Mouse (Mus musculus): ENCODE measurements around the gene Setd5. TPM values are rescaled to one million over a fixed set of nuclear protein-coding genes. Genes with fewer than 3 reads are reported as not detected.

The Setd5 gene
- total and polyA plus RNA-seq, 3 experiments, result 24.3 to 96.9 (median 72.0) TPM

DNA sequence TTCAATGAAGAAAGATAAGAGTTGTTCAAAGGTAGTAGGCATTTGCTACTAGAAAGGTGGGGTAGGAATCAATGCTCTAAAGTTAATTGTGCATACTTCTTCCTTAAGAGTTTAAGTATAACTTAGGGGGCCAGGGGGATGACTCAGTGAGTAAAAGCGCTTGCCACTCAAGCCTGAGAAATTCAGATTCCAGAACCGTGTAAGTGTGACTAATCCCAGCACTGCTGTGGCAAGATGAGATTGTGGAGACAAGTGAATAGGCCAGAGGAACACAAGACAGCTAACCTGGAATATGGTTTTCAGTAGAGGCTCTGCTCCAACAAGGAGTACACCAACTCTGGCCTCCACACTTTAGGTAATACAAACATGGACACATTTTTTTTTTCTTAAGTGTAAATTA, 56.2 kb downstream of the Setd5 start:
- DNase-seq, result no peak

DNA sequence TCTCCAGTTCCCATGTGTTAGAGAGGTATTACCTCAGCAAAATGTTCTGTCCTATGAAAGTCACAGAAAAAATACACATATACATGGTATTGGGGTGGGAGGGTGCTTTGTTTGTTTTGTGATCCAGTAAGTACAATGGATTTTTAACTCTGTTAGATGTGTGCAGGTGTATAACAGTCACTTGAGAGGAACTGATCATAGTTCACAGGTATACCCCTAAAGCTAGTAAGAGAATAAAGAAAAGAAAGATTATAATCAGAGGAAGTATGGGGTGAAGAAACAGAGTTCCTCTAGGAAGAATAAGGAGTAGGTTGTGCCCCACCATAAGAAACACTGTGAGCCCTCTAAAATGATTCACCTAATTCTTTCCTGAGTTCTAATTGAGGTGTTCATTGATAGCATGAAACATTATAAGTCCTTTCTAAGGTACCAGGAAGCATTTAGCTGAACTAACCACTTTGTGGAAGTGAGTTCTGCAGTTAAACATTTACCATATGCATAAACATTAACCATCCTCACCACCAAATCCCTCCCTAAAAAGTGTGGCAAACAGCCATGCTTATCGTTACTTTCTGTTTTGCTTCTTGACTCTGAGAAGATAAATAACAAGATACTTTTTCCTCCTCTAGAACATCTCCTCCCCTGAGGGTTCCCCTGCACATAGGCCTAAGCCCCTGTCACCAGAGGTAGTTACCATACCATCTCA, 64.4 kb downstream of the Setd5 start:
- DNase-seq, result no peak

DNA sequence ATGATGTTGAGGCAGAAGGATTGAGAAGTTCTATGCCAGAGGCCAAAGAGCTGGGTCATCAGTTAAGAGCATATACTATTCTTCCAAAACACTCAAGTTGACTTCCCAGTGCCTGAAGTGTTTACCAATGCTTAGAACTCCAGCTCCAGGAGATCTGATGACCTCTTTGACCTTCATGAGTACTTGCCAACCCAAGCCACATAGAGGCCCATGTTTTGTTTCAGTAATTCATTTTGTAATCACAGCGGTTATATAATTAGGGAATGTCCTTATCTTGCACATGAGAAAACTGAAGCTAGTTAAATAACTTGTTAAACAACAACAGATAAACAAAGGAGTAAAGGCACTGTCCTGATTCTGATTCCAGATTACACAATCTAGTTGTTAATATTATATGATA, 67.6 kb downstream of the Setd5 start:
- DNase-seq, result no peak

DNA sequence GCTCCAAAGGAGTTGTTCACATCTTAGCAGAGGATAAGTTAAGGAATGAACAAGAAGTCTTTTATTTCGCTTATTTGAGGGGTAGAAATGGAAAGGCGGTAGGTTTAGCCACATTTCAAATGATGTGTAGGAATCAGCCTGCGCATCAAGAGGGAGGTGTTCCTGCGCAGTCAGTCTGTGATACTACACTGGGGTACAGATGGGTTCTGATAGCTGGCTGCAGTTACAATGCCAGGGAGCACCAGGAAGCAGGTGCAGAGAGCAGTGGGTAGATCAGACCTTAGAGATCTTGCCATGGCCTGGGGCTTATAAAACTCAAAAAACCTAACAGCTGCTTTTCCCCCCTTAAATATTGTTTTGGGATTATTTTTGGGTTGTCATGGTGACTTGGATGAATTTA, 68.1 kb downstream of the Setd5 start:
- DNase-seq, result no peak

DNA sequence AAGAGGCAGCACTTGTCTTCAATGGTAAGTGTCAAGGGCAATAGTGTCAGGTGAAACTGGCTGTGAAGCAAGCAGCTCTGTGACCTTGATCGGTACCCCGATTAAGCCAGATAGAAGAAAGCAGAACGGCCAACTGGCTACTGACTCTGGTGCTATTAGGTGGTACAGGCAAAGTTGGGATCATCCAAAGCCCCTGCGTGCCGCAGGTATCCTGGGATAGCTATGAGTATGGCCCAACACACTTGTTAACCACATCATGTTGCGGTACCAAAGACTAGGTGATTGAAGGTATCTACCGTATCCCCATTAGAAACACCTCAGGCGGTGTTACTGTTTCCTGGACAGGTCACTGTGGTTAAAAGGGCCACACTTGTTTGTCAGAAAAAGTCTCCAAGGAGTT, 76.9 kb downstream of the Setd5 start:
- no peak for DNase-seq

DNA sequence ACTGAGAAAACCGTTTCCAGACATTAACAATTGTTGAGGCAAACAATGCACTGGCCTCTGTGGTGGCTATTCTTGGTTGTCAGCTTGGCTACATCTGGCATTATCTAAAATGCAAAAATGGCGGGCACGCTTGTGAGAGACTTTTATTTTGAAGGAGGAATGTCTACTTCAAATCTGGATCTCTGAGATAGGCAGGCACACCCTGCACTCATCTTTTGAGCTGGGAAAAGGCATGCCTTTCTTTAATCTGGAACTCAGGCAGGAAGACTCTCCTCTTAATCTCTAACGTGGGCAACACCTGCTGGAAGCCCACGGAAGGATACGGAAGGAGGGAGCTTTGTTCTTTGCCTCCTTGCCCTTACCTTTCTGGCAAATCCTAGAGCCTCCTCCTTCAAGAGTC, 77.7 kb downstream of the Setd5 start:
- no peak for DNase-seq

DNA sequence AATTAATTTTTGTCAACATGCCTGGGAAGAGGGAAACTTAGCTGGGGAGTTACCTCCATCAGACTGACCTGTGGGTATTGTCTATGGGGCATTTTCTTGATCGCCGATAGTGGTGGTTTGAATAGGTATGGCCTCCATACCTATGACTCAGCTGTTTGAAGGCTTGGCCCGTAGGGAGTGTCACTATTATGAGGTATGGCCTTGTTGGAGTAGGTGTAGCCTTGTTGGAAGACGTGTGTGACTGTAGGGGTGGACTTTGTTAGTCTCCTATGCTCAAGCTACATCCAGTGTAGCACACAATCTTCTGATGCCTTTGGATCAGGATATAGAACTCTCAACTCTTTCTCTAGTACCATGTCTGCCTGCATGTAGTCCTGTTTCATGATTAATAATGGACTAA, 78.9 kb downstream of the Setd5 start:
- no peak for DNase-seq

DNA sequence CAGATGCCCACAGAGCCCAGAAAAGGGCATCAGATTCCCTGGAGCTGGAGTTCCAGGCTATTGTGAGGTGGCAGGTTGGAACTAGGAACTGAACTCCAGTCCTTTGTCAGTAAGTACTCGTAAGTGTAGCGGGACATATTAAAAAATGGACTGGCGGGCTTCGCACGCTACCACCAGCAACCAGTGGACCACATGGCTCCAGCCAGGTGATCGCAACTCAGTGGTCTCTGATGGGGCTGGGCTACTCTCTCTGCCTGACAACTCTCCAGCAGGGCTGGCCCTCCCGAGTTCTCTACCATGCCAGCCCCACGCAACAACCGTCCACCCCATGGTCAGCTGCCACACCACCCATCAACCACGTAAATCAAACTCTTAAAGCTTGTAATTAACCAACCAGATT, 82.9 kb downstream of the Setd5 start:
- no peak for DNase-seq

DNA sequence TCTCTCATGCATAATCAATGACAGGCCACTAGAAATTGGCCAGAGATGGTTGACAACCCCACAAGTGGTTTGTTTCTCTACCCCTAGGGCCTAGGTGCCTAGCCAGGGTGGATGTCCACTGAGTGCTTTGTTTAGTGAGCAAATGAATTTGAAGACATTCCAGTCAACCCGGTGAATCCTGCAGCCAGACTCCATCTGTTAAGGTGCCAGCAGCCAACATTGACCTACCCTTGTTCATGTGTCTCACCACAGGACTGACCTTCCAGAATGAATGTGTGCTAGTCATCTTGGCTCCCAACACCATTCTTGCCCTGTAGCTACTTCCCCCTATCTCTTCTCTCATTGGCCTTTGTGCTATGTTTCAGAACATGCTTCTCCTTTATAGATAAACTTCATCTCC, 84.8 kb downstream of the Setd5 start:
- no peak for DNase-seq

DNA sequence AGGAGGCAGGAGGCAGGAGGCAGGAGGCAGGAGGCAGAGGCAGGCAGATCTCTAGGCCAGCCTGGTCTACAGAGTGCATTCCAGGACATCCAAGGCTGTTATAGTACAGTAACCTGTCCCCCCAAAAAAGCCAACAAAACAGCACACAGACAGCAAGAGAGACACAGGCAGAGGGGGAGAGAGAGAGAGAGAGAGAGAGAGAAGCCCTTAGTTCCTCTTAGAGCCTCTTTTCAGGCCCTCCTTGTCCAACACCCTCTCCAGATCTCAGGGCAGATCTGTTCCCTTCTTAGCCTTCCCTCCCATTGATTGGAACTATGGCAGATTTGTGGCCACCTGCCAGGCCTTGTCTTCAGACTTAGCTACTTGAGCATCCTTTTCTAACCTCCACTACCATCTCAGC, 86.3 kb downstream of the Setd5 start:
- DNase-seq, result no peak

DNA sequence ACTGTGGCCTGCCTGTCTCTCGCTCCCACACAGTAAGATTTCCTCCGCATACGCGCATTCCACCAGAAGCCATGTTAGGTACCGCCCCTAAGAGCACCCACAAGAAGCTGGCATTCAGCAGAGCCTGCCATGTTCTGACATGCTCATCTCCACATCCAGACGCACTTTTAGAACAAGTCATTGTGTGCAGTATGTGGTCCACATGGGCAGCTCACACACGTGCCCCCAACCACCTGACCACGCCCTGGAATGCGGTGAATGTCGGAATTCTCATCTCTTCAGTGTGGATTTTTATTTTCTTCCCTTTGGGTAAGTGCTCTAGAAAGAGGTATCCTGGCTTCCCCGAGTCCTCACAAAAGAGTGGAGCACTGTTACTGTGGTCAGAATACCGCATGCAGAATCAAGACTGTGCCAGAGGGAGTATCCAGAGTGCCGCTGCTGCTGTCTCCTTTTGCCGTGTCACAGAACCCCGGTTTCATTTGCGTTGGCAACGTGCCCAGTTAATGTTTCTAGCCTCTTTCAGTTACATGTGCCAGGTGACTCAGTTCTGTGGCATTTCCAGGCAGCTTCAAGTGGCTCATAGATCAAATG, 89.6 kb downstream of the Setd5 start:
- DNase-seq, result peak; percentile 92

DNA sequence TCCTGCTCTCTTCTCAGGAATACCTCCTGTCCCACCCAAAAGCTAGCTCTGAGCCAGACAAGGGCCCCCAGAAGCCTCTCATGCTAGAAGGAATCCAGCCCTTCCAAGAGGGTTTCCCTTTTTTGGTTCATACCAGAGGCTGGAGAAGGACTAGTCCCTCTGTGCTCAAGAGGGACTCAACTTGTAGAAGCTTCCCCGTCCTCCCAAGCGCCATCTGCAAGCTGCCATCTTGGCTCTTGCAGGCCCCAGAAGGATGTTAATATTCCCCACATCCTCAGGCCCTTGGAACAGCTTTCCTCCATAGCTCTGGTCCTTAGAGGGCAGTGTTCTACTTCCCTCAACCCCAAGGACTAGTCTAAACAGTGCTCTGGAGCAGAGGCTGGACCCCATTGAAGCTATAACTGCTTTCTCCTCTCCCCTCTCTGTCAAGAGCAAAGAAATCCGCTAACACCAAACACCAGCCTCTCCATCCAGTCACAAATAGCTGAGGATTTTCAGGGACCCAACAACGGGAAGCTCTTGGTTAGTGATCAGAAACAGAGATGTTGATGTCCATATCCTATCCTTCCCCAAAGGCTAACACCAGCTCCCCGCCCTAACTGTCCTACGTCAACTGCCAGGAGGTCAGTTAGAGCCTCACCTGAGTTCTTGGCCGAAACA, 91.3 kb downstream of the Setd5 start:
- DNase-seq, result no peak

DNA sequence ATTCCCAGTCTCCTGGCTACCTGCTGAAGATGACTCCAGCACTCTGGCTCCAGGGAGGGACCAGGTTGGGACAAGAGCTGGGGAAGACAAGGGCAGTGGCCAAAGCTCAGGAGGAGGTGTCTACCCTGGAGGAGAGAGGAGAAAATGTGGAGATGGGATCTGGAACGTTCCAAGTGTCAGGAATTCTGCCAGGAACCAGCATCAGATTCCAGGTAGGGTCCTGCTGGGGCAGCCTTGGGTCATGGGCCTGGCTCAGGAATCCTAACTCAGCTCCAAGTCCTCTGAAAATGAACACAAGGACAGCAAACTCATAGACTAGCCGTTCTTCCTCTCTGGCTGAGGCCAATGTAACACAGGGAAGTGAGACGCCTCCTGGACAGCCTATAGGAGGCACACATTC, 92.7 kb downstream of the Setd5 start:
- DNase-seq, result no peak

DNA sequence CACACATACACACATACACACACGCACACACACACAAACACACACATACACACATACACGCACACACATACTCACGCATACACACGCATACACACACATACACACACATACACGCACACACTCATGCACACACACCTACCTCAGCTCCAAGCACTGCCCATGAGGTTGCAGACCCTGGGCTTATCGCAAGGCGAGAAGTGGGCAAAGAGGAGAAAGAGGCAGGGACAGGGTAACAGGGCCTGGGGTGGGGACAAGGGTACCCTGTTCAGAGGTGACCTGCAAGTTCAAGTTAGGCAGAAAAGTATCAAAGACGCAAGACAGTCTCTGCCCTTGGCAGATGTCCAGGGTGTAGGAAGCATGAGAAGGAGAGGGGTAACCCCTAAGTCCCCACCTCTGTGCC, 93.5 kb downstream of the Setd5 start:
- DNase-seq, result no peak

DNA sequence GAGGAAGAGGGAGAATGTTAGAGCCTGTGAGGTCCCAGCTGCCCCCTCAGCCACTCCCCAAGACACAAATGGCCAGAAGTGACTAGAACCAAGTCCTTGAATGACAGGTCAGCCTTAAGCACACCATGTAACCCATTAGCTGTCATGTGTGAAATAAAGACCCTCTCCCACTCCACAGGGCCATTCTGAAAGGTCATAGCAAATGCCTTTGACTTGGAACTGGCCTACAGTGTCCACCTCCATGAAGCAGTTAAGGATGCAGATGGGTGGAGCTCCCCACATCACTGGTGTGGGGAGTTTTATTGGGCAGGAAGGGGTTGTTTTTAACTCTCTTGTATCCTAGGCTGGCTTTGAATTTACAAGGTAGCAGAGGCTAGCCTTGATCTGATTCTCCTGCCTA, 94.8 kb downstream of the Setd5 start:
- DNase-seq, result no peak

DNA sequence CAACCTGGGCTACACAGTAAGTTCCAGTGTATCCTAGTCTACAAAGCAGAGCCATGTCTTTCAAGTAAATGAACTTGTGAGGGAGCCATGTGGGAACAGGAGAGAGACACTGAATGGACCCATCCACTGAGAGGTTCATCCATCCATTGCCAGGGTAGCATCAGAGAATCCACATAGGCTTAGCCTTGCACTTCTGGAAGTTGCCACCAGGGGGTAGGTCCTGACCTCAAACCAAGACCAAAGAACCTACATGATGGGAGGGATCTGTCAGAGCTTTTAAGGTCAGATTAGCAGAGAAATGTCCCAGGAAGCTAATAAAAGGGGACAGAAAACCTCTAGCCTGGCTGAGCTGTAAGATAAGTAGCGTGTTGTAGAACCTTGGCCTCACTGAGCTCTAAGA, 95.4 kb downstream of the Setd5 start:
- peak; percentile 71 for DNase-seq

DNA sequence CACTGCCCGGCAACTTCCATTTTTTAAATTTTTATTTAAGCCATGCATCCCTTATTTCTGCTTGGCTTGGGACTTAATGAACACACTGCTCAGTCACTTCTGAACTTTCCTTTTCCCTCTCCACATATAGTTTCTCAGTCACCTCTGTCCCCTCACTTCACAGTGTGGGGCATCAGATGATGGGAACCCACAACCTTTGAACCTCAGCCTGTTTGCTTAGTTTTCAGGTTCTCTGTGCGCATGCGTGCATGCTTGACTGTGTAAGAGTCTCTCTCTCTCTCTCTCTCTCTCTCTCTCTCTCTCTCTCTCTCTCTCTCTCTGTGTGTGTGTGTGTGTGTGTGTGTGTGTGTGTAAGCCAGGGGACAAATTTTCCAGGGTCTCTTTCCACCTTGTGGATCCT, 98.3 kb downstream of the Setd5 start:
- no peak for DNase-seq

DNA sequence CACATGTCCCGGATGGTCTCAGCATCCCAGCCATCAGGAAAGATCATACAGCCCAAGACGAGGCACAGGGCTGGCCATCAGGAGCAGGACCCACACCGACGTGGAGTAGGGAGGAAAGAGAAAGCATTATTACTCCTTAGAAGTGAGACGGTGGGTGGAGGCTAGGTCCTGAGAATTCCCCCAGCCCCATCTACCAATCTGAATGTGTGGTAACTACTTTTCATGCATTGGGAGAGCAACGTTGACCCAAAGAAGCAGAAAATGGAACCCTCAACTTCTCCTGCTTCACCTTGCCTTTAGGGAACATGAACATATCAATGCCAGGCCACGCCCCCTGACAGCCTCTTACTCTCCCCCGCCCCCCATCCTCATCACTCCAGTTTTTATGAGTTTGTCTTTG, 99.4 kb downstream of the Setd5 start:
- no peak for DNase-seq

DNA sequence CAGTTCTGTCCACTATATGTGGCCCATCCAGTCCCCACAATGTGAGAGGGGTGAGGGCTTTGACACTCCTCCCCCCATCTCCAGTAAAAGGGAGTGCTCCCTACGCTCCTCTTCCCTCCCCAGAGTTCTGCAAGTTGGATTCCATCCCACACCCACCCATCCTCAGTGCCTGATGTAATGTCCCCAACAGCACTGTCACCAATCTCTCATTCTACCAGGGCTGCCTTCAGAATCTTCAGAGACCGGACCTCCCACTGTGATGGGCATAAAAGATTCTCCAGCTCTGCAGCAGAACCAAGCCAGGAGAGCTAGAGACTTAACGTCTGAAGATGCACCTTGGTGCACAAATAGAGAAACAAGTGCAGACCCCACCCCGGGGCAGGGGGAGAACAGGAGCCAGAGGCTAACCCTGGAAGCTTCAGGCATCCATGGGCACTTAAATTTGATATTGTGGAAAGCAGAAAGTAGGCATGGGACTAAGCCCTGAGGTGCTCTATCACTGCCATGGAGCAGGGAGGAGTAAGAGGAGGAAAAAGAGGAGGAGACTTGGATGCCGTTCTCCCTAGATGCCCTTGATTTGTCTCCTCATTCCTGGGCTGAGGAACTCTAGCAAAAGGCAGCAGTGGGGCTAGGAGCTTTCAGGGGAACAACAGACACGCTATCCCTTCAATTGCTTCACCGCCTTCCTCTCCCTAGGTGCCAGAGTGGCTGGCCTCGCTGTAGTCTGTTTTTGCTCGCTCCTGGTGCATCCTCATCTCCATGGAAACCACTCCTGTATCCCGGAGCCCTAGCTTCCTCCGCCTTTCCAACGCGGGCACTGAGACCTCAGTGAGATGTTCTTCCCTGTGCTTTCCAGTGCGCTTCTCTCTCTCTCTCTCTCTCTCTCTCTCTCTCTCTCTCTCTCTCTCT, 101.4 kb downstream of the Setd5 start:
- no peak for DNase-seq

DNA sequence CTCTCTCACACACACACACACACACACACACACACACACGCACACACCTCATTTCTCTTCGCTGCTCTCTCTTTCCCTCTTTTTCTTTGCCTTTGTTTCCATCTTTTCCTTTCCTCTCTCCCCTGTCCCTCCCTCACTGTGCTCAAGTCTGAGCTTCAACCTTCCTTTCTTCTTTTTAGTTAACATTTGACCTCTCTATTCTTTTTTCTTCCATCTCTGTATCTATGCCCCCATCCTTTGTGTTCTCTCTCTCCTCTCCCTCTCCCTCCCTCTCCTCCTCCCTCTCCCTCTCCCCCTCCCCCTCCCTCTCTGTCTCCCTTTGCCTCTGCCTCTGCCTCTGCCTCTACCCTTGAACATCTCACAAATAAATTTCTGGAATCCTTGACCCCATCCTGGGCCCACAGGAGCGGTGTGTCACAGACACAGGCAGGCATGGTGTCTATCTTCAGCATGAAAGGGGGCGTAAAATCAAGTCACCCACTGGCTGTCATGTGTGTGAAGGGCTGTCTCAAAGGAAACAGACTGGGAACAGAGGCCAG, 102.1 kb downstream of the Setd5 start:
- DNase-seq, result no peak

DNA sequence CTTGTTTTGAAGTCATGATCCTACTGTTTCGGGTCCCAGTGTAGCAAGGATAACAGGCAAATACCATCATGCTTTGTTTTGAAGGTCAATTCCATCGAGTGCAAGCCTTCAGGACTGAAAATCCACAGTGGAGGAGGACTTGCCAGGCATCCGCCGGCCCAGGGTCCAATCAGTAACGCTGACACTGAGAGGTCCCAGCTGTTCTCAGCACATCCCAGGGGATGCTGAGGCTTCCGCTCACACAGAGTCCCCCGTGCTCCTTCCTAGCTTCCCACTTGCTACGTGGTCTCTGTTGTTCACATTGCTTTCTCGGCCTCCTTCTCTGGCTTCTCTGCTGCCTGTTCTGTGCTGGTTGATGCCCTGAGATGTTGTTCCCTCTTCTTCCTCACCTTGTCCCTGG, 107.0 kb downstream of the Setd5 start:
- DNase-seq, result no peak

DNA sequence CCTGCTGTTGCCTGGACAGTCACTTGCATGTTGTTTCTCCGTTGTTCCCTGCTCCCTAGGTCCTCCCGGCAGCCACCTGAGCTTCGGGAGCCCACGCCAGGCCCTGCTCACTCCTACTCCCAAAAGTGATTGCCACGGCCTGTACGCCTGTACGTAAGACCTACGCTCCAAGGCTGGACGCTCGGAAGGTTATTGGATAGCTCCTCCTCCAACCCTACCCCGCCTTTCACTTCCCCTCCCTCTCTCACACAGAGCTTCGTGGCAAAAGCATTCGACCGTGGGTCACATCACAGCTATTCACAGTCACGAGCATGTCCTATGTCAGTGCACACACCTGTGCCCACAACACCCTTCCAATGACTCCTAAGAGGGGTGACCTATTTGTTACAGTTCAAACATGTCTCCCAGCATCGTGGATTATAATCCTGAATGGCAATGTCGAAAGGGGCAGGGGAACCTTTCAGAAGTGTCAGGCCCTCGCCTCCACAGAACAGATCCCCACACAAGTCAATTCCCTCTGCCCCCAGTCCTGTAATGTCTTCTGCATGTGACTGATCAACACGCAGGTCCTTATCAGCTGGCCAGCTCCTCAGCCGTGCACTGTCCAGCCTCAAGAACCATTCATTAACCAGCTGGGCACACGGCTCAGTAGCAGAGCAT, 107.8 kb downstream of the Setd5 start:
- DNase-seq, result no peak

Measured in adrenal gland, adult 2 months (tissue).